Mouse (Mus musculus) stomach, embryonic 14.5 days (tissue): ENCODE results near the gene Usp10. TPM values are rescaled to one million over a fixed set of nuclear protein-coding genes. Genes with fewer than 3 reads are reported as not detected.

ENCODE experiments used
- ATAC-seq: fragments of 200-750 bp; cut with Nextera tagmentation; 2 replicates; pipeline ENCODE4 v1.8.0; 2017; ENCODE audit warnings: low read depth, moderate TSS enrichment; ENCODE audit not compliant: insufficient number of reproducible peaks, insufficient read depth, low FRiP score
- H3K27ac ChIP-seq: fragments of 300-500 bp; sonication (generic); 2 replicates; pipeline ENCODE4 v1.5.1; 2014; ENCODE audit warnings: mild to moderate bottlenecking, low read length, moderate library complexity, mixed read lengths
- H3K27me3 ChIP-seq: fragments of 300-500 bp; sonication (generic); 2 replicates; pipeline ENCODE4 v1.6.1; 2014; ENCODE audit warnings: low read length, control low read depth, mixed read lengths; ENCODE audit not compliant: control insufficient read depth, insufficient read depth
- H3K36me3 ChIP-seq: fragments of 300-500 bp; sonication (generic); 2 replicates; pipeline ENCODE4 v1.6.1; 2014; ENCODE audit warnings: mild to moderate bottlenecking, control low read depth, low read length, moderate library complexity, mixed read lengths; ENCODE audit not compliant: control insufficient read depth, insufficient read depth
- H3K4me1 ChIP-seq: fragments of 300-500 bp; sonication (generic); 2 replicates; pipeline ENCODE4 v1.6.1; 2014; ENCODE audit warnings: low read length, control low read depth, mixed read lengths; ENCODE audit not compliant: control insufficient read depth, insufficient read depth
- H3K4me2 ChIP-seq: fragments of 300-500 bp; sonication (generic); replicated peaks from 2 replicates; pipeline ENCODE4 v1.6.1; 2014; ENCODE audit warnings: low read depth, low read length, control low read depth
- H3K4me3 ChIP-seq: fragments of 300-500 bp; sonication (generic); 2 replicates; pipeline ENCODE4 v1.5.1; 2014; ENCODE audit warnings: low read depth, low read length, control low read depth
- H3K9ac ChIP-seq: fragments of 300-500 bp; sonication (generic); replicated peaks from 2 replicates; pipeline ENCODE4 v1.6.1; 2014; ENCODE audit warnings: low read depth, mild to moderate bottlenecking, control low read depth, low read length, moderate library complexity, mixed read lengths
- H3K9me3 ChIP-seq: fragments of 300-500 bp; sonication (generic); 2 replicates; pipeline ENCODE4 v1.6.1; 2016; ENCODE audit warnings: low read depth, low read length, control low read depth; ENCODE audit not compliant: control insufficient read depth
- WGBS: fragments of 180-500 bp; shearing (Covaris S2); extraction: QIAGEN DNeasy Blood & Tissue Kit; methylation state at CpG from one replicate; pipeline ENCODE4 v1.1.7; 2014; 5-methylcytosine and 5-hydroxymethylcytosine counted together
- polyA plus RNA-seq: library from polyadenylated mRNA; unstranded; fragments of >200 nt; fragmentation: Nextera tagmentation; extraction: Ambion mirVana; gene quantifications from 2 replicates; pipeline ENCODE4 v1.2.1, GENCODE M21; 2014

The Usp10 gene
- polyA plus RNA-seq, 1 experiment from 2014 or later, result 110 TPM

- Histone ChIP-seq H3K4me1 (peaks cover 35% of the 10 kb centered on the region), H3K4me3 (peak within 1 kb of the TSS; percentile 77), H3K9me3 (no peaks in the 10 kb centered on the region), H3K27ac (peak within 1 kb of the TSS; percentile 88), H3K9ac (peak within 1 kb of the TSS; percentile 81), H3K27me3 (no peaks in the 10 kb centered on the region), H3K36me3 (no peaks in the 10 kb centered on the region), H3K4me2 (peak within 1 kb of the TSS; percentile 87)
- ATAC-seq, result peak; percentile 94
- under 1% methylated on average over 84 of the region's 97 CpGs for WGBS
Measured at GRCm38 (mm10) chr8:119910547-119911257, 542 bp downstream of the Usp10 start, which contains the start of gene Gm20388. Gene Gm20388 (plus strand): TSS chr8:119910841.

- H3K36me3 ChIP-seq, result no peaks in the 10 kb centered on the region
- H3K9ac ChIP-seq, result peak overlapping the region; percentile 81
- no peaks in the 10 kb centered on the region for H3K9me3 ChIP-seq
- H3K27ac ChIP-seq, result peak overlapping the region; percentile 88
- peak overlapping the region; percentile 87 for H3K4me2 ChIP-seq
- peak overlapping the region; percentile 77 for H3K4me3 ChIP-seq
- under 1% methylated on average over 30 of the region's 30 CpGs for WGBS
- ATAC-seq, result no peak
- no peaks in the 10 kb centered on the region for H3K27me3 ChIP-seq
- H3K4me1 ChIP-seq, result peaks cover 35% of the 10 kb centered on the region
Measured at GRCm38 (mm10) chr8:119911258-119911962, 1.2 kb downstream of the Usp10 start.

GRCm38 (mm10) chr8:119912643-119913042 is 2.5 kb downstream of the Usp10 start:
- Histone ChIP-seq H3K9ac (no peak overlapping the region), H3K27ac (no peak overlapping the region), H3K4me3 (peak overlapping the region; percentile 77; the same call in 1 of the 2 replicates), H3K4me1 (peaks cover 41% of the 10 kb centered on the region), H3K9me3 (no peaks in the 10 kb centered on the region), H3K4me2 (peak overlapping the region; percentile 87), H3K36me3 (no peaks in the 10 kb centered on the region), H3K27me3 (no peaks in the 10 kb centered on the region)
- ATAC-seq, result no peak
- 33% methylated on average over 6 of the region's 6 CpGs for WGBS

DNA sequence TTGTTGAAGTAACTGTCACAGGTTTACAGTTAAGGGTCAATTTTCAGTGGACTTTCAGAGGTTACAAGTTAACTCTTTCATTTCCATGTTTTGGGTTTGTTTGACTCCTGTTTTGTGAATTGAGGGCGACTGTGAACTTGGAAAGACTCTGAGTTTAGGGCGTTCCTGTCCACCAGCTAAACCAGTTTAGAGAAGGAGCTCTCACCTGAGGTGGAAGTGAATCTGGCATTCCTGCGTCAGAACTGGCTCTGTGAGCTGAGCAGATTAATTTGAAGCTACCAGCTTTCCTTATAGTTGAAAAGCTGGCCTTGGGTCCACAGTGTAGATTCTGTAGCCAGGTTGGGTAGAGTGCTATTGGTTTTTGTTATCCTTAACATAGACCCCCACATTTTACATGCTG is 3.0 kb downstream of the Usp10 start:
- no peak for ATAC-seq
- no peak overlapping the region for H3K4me3 ChIP-seq
- no peak overlapping the region for H3K27ac ChIP-seq
- H3K4me2 ChIP-seq, result peak overlapping the region; percentile 87; the same call in 1 of the 2 replicates
- peaks cover 43% of the 10 kb centered on the region for H3K4me1 ChIP-seq
- H3K27me3 ChIP-seq, result no peaks in the 10 kb centered on the region
- WGBS, result 60% methylated on average over 3 of the region's 3 CpGs
- no peaks in the 10 kb centered on the region for H3K9me3 ChIP-seq
- H3K9ac ChIP-seq, result no peak overlapping the region
- H3K36me3 ChIP-seq, result no peaks in the 10 kb centered on the region

DNA sequence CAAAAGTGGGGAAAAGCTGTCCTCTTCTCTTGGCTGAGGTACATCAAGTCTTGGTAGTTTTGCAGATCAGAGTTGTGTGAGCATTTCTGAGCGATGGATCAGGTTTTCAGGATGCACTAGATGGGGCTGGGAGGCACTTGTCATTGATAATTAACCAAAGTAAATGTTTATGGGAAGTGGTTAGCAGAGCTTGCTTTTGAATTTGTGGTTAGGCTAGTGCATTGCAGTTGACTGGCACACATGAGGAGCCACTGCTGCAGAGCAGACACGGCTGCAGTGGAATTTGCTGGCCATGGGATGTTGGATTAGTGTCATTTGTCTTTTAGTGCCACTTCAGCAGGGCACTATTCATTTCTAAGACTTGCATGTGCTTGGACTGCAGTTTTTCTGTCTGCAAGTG is 4.0 kb downstream of the Usp10 start:
- 33% methylated on average over 2 of the region's 2 CpGs for WGBS
- Histone ChIP-seq H3K27ac (no peak overlapping the region), H3K36me3 (no peaks in the 10 kb centered on the region), H3K9me3 (no peaks in the 10 kb centered on the region), H3K4me3 (no peak overlapping the region), H3K9ac (no peak overlapping the region), H3K4me1 (peaks cover 43% of the 10 kb centered on the region), H3K4me2 (no peak overlapping the region), H3K27me3 (no peaks in the 10 kb centered on the region)
- ATAC-seq, result no peak

DNA sequence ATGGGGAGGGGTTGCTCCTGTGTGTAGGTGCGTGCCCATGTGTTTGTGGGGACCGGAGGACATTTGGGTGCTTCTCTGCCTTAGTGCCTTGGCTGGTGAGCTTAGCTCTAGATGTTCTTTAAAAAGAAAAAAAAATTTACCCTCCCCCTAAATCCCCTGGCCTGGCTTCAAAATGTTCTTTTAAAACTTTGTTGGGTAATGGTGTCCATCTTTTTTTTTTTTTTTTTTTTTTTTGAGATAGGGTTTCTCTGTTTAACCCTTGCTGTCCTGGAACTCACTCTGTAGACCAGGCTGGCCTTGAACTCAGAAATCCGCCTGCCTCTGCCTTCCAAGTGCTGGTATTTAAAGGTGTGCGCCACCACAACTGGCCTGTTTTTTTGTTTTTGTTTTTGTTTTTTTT is 5.1 kb downstream of the Usp10 start:
- Histone ChIP-seq H3K9me3 (no peaks in the 10 kb centered on the region), H3K4me3 (no peak overlapping the region), H3K4me1 (peaks cover 43% of the 10 kb centered on the region), H3K9ac (no peak overlapping the region), H3K36me3 (no peaks in the 10 kb centered on the region), H3K27me3 (no peaks in the 10 kb centered on the region), H3K27ac (no peak overlapping the region), H3K4me2 (no peak overlapping the region)
- 77% methylated on average over 4 of the region's 4 CpGs for WGBS
- no peak for ATAC-seq

GRCm38 (mm10) chr8:119916237-119916892 is 6.2 kb downstream of the Usp10 start:
- ATAC-seq, result no peak
- Histone ChIP-seq H3K36me3 (no peaks in the 10 kb centered on the region), H3K27me3 (no peaks in the 10 kb centered on the region), H3K4me2 (no peak overlapping the region), H3K4me1 (peaks cover 46% of the 10 kb centered on the region), H3K9me3 (no peaks in the 10 kb centered on the region), H3K4me3 (no peak overlapping the region), H3K9ac (no peak overlapping the region), H3K27ac (no peak overlapping the region)
- WGBS, result 58% methylated on average over 16 of the region's 16 CpGs

DNA sequence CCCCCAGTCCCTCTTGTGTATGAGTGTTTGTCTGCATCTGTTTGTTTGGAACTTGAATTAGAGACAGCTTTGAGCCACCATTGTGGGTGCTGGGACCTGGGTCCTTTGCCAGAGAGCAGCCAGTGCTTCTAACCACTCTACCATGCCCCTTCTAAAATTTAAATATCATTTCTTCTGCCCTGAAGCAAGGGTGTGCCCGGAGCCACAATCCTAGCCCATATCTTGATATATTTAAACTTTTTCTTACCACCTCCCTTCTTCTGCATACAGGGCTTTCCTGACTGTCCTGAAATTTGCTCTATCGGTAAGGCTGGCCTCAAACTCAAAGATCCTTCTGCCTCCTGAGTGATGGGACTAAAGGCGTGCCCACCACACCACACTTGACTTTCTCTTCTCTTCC is 7.3 kb downstream of the Usp10 start:
- Histone ChIP-seq H3K27ac (no peak overlapping the region), H3K4me2 (no peak overlapping the region), H3K4me1 (peaks cover 39% of the 10 kb centered on the region; the same call in 1 of the 2 replicates), H3K9me3 (no peaks in the 10 kb centered on the region), H3K36me3 (no peaks in the 10 kb centered on the region), H3K9ac (no peak overlapping the region), H3K27me3 (no peaks in the 10 kb centered on the region), H3K4me3 (no peak overlapping the region)
- WGBS, result 79% methylated on average over 3 of the region's 3 CpGs
- no peak for ATAC-seq
